ENCODE assay signal across 12 mouse cellular contexts in the genomic region with DNA sequence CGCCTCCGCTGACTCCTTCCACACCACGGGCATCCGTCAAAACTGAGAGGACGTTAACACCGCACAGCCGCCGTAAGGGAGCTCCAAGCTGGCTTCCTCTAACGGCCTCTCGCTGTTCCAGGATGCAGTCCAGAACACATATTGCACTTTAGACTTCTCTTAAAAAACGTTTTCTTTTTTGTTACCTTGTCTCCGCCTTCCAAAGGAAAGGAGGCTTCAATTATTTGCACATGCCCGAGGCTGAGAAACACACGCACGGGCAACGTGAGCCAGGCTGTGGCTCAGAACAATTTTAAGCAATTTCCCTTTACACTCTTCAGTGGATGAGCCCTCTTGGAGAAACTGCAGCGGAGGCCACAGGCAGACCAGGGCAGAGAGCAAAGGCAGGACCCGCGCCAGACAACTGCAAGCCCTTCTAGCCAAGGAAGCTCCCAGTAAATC. TPM values are rescaled to one million over a fixed set of nuclear protein-coding genes. Genes with fewer than 3 reads are reported as not detected.
DNase-seq lines count a peak whose midpoint lies in the region; ATAC-seq and TF ChIP-seq lines count a peak whose summit lies in the region.
"Had no signal": no experiment of that assay in that cellular context is flagged by ENCODE, and none has a peak within 500 bp of the region (broad histone marks: within the 10 kb centered on the region; RNA-seq: fewer than 3 reads in every experiment).

No protein-coding gene starts in this region.

- no peak overlapping the region for H3K9ac ChIP-seq in lung, embryonic 14.5 days
- H3K9ac ChIP-seq in kidney, embryonic 14.5 days (ENCODE audit: low read depth, low read length) = no peak overlapping the region
- H3K9ac ChIP-seq in stomach, embryonic 14.5 days (replicated peaks; ENCODE audit: low read depth, low read length) = no peak overlapping the region
- no peak overlapping the region for H3K9ac ChIP-seq in heart, adult 2 months (ENCODE audit: low read depth, low read length)
- H3K9ac ChIP-seq: neural tube, embryonic 13.5 days had no signal

- no peak overlapping the region; the same call in 1 of the 2 replicates for H3K27ac ChIP-seq in lung, embryonic 14.5 days (ENCODE audit: low read depth)
- peak overlapping the region; percentile 51; the same call in 1 of the 2 replicates for H3K27ac ChIP-seq in kidney, embryonic 14.5 days (ENCODE audit: low read depth, low read length)
- peak overlapping the region; percentile 58; the same call in 1 of the 2 replicates for H3K27ac ChIP-seq in stomach, embryonic 14.5 days (ENCODE audit: low read length)
- H3K27ac ChIP-seq in heart, adult 2 months = no peak overlapping the region
- H3K27ac ChIP-seq: macrophage; neural tube, embryonic 13.5 days had no signal

- H3K79me2 ChIP-seq in heart, adult 2 months (replicated peaks; ENCODE audit: control insufficient read depth, insufficient read depth, low read length) = no peaks in the 10 kb centered on the region

- no peak for TF ChIP-seq CTCF in lung, embryonic 14.5 days (IDR thresholded peaks at IDR 0.05; ENCODE audit: low read depth)
- no peak for TF ChIP-seq CTCF in lung, adult 2 months (IDR thresholded peaks at IDR 0.05; ENCODE audit: insufficient read depth, low read length)
- no peak for TF ChIP-seq CTCF in heart, adult 2 months (IDR thresholded peaks at IDR 0.05)

- no peaks in the 10 kb centered on the region for H3K36me3 ChIP-seq in lung, embryonic 14.5 days (ENCODE audit: insufficient read depth)
- no peaks in the 10 kb centered on the region for H3K36me3 ChIP-seq in kidney, embryonic 14.5 days (ENCODE audit: control insufficient read depth, insufficient read depth, low read length)
- H3K36me3 ChIP-seq in stomach, embryonic 14.5 days (ENCODE audit: control insufficient read depth, insufficient read depth, low read length) = no peaks in the 10 kb centered on the region
- no peaks in the 10 kb centered on the region for H3K36me3 ChIP-seq in heart, adult 2 months (ENCODE audit: control insufficient read depth, insufficient read depth, low read length)
- H3K36me3 ChIP-seq: neural tube, embryonic 13.5 days had no signal

- DNase-seq in embryo, embryonic 11 days = peak; percentile 52
- no peak for DNase-seq in embryo, embryonic 10.5 days (ENCODE audit: low spot score)
- DNase-seq in lung, embryonic 14.5 days = peak; percentile 63
- DNase-seq in lung, adult 2 months = no peak
- DNase-seq in heart, adult 2 months = no peak
- no peak for DNase-seq in MN1 (ENCODE audit: low spot score)
- DNase-seq: layer of hippocampus, adult 9-11 months had no signal

- WGBS in lung, embryonic 14.5 days = 23% methylated on average over 19 of the region's 19 CpGs
- 28% methylated on average over 19 of the region's 19 CpGs for WGBS in lung, adult 2 months
- 31% methylated on average over 19 of the region's 19 CpGs for WGBS in kidney, embryonic 14.5 days
- WGBS in stomach, embryonic 14.5 days = 20% methylated on average over 19 of the region's 19 CpGs
- 51% methylated on average over 19 of the region's 19 CpGs for WGBS in heart, adult 2 months

- no peaks in the 10 kb centered on the region for H3K4me1 ChIP-seq in lung, embryonic 14.5 days (ENCODE audit: insufficient read depth)
- no peaks in the 10 kb centered on the region for H3K4me1 ChIP-seq in lung, adult 2 months (ENCODE audit: control insufficient read depth, insufficient read depth, low read length)
- H3K4me1 ChIP-seq in kidney, embryonic 14.5 days (ENCODE audit: control insufficient read depth, insufficient read depth, low read length) = peaks cover 9% of the 10 kb centered on the region; the same call in 1 of the 2 replicates
- peaks cover 11% of the 10 kb centered on the region; the same call in 1 of the 2 replicates for H3K4me1 ChIP-seq in stomach, embryonic 14.5 days (ENCODE audit: control insufficient read depth, insufficient read depth, low read length)
- no peaks in the 10 kb centered on the region for H3K4me1 ChIP-seq in heart, adult 2 months (ENCODE audit: control insufficient read depth, insufficient read depth, low read length)

- H3K27me3 ChIP-seq in lung, embryonic 14.5 days (ENCODE audit: insufficient read depth, low read length) = peaks cover 3% of the 10 kb centered on the region; the same call in 1 of the 2 replicates
- H3K27me3 ChIP-seq in kidney, embryonic 14.5 days (ENCODE audit: control insufficient read depth, insufficient read depth, low read length) = no peaks in the 10 kb centered on the region
- no peaks in the 10 kb centered on the region for H3K27me3 ChIP-seq in stomach, embryonic 14.5 days (ENCODE audit: control insufficient read depth, insufficient read depth, low read length)
- peaks cover 2% of the 10 kb centered on the region; the same call in 1 of the 2 replicates for H3K27me3 ChIP-seq in heart, adult 2 months (ENCODE audit: control insufficient read depth, insufficient read depth, low read length)
- H3K27me3 ChIP-seq: neural tube, embryonic 13.5 days had no signal

- intact Hi-C loops in heart, adult 2 months (cut with DNase I) = no loop called here

- H3K4me3 ChIP-seq in lung, embryonic 14.5 days (ENCODE audit: low read depth, low read length) = no peak overlapping the region
- H3K4me3 ChIP-seq in lung, adult 2 months (replicated peaks; ENCODE audit: extremely low read depth, low read depth, low read length) = no peak overlapping the region
- H3K4me3 ChIP-seq in kidney, embryonic 14.5 days (ENCODE audit: low read length) = no peak overlapping the region
- H3K4me3 ChIP-seq in stomach, embryonic 14.5 days (ENCODE audit: low read depth, low read length) = no peak overlapping the region
- H3K4me3 ChIP-seq in heart, adult 2 months = no peak overlapping the region
- H3K4me3 ChIP-seq: neural tube, embryonic 13.5 days had no signal

- H3K4me2 ChIP-seq in lung, embryonic 14.5 days = 0 out of 2 replicates have a peak overlapping the region, but pooled peaks have one; percentile 0
- no peak overlapping the region for H3K4me2 ChIP-seq in kidney, embryonic 14.5 days (replicated peaks; ENCODE audit: low read depth, low read length)
- H3K4me2 ChIP-seq in stomach, embryonic 14.5 days (replicated peaks; ENCODE audit: low read depth, low read length) = no peak overlapping the region; the same call in 1 of the 2 replicates
- H3K4me2 ChIP-seq: heart, embryonic 11.5 days; neural tube, embryonic 13.5 days had no signal

- TF ChIP-seq EP300 in heart, adult 2 months (IDR thresholded peaks at IDR 0.05; ENCODE audit: insufficient read depth, low read depth, low read length) = no peak

- TF ChIP-seq POLR2A in lung, adult 2 months (IDR thresholded peaks at IDR 0.05; ENCODE audit: borderline replicate concordance, extremely low read depth, low read depth, low read length) = no peak
- no peak for TF ChIP-seq POLR2A in heart, adult 2 months (IDR thresholded peaks at IDR 0.05; ENCODE audit: insufficient read depth, low read depth, low read length)

- ATAC-seq in lung, embryonic 14.5 days (ENCODE audit: insufficient read depth) = no peak
- ATAC-seq in kidney, embryonic 14.5 days (ENCODE audit: low FRiP score, low TSS enrichment) = no peak
- 0 out of 2 replicates have a peak, but pooled peaks have one; percentile 48 for ATAC-seq in stomach, embryonic 14.5 days (ENCODE audit: insufficient number of reproducible peaks, insufficient read depth, low FRiP score, low read depth)

- no peaks in the 10 kb centered on the region for H3K9me3 ChIP-seq in lung, embryonic 14.5 days (ENCODE audit: low read depth, low read length)
- H3K9me3 ChIP-seq in kidney, embryonic 14.5 days (ENCODE audit: control insufficient read depth, low read length) = no peaks in the 10 kb centered on the region
- no peaks in the 10 kb centered on the region for H3K9me3 ChIP-seq in stomach, embryonic 14.5 days (ENCODE audit: control insufficient read depth, low read depth, low read length)
- H3K9me3 ChIP-seq: neural tube, embryonic 13.5 days had no signal

RNA-seq across cellular contexts. Expression of gene Clmn, which starts 59.1 kb away (rescaled TPM):
- 2.1 and 2.8 TPM in 2 replicates for polyA plus RNA-seq in lung, embryonic 14.5 days (2014; fragmentation: Nextera tagmentation; extraction: Ambion mirVana)
- polyA plus RNA-seq in lung, adult 2 months (2012; rRNA removed) = 3.4 and 6.1 TPM in 2 replicates
- 3.3 and 5.3 TPM in 2 replicates for polyA plus RNA-seq in kidney, embryonic 14.5 days (2014; fragmentation: Nextera tagmentation; extraction: Ambion mirVana)
- 3.1 TPM in 2 replicates for polyA plus RNA-seq in stomach, embryonic 14.5 days (2014; fragmentation: Nextera tagmentation; extraction: Ambion mirVana)
- 1 to 10 TPM; 2.5 to 3.2 TPM for total RNA-seq in heart, adult 2 months (2021)
- polyA plus RNA-seq in heart, adult 2 months (2012; rRNA removed) = 1.0 and 1.1 TPM in 2 replicates
- polyA plus RNA-seq: macrophage had no signal

Comparison
In these comparisons a context has a peak if more than half of its experiments do, and no peak if none do; other contexts are left out.
1. DNase-seq: peak in embryo, embryonic 11 days (single experiment) and lung, embryonic 14.5 days (single experiment); none in embryo, embryonic 10.5 days (single experiment), lung, adult 2 months (single experiment), heart, adult 2 months (0 of 2) and MN1 (single experiment).
2. H3K27ac ChIP-seq: peak in kidney, embryonic 14.5 days (single experiment) and stomach, embryonic 14.5 days (single experiment); none in lung, embryonic 14.5 days (single experiment) and heart, adult 2 months (single experiment).